Mouse (Mus musculus): ENCODE measurements around the gene Hmg20a.

DNA sequence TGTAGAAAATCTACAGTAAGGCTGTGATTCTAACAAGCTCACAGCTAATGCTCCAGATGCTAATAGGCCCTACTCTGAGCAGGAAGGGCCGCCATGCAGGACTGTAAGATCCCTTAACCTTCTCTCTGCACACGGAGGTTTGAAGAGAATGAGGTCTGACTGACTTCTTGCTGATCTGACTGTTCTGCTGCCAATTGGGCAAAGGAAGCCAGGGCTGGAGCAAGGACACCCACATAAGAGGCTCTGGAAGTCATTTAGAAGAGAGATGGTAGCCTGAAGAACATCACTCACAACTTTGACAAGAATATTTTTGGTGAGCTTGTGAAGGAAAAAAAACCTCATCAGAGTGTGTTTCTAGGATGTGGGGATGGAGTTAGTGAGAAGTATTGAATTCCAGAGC lies 51.2 kb downstream of the Hmg20a start:
- TF ChIP-seq CTCF (IDR thresholded peaks at IDR 0.05; ENCODE audit: low read depth) (no peak), EP300 (optimal IDR thresholded peaks at IDR 0.05) (no peak)

Data from stomach, postnatal 0 days (tissue).